Mouse (Mus musculus) kidney, postnatal 14 days (tissue): ENCODE results near the gene 4930563M21Rik.
"Not testable (repeated sequence)": the region's sequence is repeated elsewhere in the genome, so short reads cannot be mapped to it uniquely, and the experiment has no call there.

Source experiments
- DNase-seq: peaks from one replicate; pipeline ENCODE4 v3.0.0; 2022; ENCODE audit warnings: mixed read lengths

The 4930563M21Rik gene

DNA sequence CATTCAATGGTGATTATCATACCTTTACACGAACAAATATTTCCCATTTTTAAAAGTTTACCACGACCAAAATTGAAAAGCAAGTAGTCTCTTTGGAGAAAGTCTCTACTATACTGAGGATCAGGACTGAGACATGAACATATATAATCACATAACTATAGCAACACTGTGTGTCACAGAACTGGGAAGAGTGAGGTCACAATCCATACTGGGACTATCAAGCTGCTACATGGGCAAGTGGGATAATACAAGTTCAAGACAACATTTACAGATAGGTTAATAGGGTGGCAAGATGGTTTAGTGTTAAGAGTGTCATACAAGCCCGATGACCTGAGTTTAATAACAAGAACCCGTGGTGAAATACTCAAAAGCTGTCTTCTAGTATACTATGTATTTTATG, at the start of gene 4930563M21Rik:
4930563M21Rik (minus strand) TSS at position 101 of the 400 bp plus-strand sequence.
- no peak for DNase-seq

DNA sequence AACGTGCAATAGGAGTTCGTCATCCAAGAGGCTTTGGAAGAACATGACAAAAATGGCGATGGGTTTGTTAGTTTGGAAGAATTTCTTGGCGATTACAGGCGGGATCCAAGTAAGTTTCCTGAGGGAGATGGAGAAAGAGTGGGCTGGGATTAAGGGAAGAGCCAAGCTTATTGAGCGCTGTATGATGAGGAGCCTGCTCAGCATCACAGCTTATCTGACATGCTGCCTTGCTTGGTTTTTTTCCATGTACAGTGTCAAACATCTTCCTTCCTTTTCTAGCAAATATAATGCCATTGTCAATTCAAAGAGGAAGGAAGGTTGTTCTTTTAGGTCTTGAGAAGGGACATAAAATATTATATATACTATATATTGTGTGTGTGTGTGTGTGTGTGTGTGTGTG, 45.8 kb upstream of the 4930563M21Rik start:
- DNase-seq, result no peak

DNA sequence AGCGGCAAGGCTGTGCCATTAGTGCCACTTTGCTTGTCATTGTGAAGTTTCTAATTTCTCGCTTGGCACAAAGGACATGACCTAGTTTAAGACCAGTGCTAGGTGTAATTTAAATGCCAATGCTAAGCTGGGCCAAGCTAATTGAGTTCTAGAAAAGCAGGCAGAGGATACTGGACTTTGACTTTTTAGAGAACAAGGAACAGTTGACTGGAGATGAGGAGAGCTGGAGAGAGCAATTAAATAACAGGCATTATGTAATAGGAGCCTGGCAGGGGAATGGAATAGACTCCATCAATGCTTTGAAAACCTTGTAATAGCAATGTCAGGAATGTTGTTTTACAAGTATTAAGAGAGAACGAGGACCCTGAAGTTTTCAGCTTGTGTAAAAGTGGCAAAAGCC, 43.4 kb upstream of the 4930563M21Rik start:
- DNase-seq, result peak; percentile 27

DNA sequence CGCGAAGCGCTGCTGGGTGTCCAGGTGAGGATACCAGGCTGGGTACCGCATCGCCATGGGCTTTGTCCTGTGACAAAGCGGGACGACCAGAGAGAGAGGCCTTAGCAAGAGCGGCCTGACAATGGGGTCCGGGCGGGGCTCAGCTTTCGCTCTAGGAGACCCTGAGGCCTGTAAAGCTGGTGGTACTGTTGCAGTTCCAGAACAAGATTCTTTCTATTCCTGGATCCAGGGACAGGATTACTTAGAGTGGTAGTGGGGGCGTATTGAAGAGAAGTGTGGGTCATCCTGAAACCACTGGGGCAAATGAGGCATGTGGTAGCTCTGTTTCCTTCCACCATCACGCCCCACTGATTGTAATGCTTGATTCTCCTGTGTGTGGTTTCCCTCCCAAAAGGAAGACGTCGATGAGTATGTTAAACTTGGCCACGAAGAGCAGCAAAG, 31.9 kb upstream of the 4930563M21Rik start:
- DNase-seq, result no peak

DNA sequence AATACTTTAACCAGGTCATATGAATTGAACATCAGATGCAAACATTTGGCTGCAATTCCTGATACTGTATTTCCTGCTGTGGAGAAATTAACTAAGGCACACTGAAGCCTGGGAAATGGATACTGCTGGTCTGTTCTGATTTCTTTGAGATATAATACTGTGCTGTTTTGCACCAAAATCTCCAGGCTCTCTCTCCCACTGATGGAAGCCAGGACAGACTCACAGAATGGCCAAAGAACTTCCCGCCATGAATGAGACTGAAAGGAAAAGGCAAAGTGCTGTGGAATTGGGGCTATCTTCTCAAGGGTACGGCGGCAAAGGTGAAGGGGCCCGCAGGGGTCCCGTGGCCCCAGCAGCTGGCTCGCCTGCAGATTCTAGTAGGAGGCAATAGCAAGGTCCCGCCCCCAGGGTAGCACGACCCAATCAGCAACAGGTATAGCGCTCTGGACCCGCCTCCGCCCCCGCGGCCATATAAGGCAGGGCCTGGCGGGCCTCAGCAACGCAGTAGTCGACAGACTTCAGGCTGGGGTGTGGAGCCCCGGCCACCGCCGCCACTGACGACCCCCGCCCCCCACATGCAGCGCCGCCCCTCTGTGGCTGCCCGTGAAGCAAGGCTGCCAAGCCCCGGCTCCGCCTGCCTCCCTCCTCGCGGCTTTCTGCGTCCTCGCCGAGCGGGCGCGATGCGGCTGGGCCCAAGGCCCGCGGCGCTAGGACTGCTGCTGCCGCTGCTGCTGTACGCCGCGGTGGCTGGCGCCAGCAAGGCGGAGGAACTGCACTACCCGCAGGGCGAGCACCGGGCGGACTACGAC, 31.2 kb upstream of the 4930563M21Rik start, which contains the start of gene Rcn2:
Rcn2 (plus strand) TSS at position 474 of the 809 bp plus-strand sequence.
- peak; percentile 96 for DNase-seq

DNA sequence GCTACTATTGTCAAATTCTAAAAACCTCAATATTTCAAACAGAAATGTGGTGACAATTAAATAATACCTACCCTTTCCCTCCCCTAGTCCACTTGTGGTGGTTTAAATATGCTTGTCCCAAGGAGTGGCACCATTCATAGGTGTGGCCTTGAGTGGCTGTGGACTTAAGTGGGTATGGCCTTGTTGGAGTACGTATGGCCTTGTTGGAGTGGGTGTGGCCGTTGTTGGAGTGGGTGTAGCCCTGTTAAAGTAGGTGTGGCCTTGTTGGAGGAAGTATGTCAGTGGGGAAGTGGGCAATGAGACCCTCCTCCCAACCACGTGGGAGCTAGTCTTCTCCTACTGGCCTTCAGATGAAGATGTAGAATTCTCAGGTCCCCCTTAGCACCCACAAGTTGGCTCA, 21.9 kb upstream of the 4930563M21Rik start:
- no peak for DNase-seq

DNA sequence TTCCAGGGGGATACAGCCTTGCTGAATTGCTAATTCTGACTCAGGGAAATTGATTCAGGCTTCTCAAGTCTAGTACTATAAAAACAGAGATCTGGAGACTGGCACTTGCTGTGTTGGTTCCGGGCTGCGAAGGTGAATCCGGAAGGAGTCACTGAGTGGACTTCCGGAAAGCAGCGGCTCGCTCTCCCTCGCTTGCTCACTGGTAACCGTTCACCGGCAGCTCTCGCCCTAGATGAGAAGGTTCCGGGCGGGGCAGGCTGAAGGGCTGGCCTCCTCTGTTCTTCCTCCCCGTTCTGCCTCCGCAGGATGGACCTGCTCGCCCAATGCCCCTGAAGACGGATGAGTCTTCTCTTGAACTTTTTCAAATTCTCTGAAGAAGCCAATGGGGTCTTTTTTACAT, 16.9 kb upstream of the 4930563M21Rik start:
- DNase-seq, result no peak

DNA sequence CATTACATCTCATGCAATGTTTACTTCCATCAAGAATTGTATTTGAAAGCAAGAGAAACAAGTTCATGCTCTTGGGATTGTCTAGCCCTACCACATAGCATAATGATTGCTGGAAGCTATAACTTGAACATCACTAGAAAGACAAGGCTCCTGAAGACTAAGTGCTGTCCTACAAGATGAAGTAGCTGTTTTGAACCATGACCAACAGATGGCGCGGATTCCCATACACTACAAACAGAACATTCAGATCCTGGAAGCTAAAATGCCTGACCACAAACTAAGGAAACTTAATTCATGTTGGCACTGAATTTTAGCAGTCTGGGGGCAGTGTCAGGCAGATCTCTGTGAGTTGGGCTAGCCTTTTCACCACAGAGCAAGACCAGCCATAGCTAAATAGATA, 14.4 kb upstream of the 4930563M21Rik start:
- no peak for DNase-seq

DNA sequence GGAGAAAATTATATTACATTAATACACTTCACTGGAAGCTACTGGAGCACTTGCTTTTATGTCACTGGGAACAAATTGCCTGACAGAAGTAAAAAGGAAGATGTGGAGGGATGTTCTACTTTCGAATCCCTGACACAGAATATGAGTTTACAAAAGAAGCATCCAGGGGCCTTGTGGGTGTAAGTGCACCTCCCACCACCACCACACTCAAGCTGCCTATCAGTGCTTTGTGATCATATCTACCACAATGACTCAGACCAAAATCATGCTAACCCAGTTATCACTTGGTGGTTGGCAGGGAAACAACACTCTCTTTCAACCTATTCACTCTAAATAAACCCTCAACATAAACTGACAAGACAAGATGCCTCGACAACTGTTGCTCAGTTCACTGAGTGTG, 5.7 kb downstream of the 4930563M21Rik start:
- not testable (repeated sequence) for DNase-seq

DNA sequence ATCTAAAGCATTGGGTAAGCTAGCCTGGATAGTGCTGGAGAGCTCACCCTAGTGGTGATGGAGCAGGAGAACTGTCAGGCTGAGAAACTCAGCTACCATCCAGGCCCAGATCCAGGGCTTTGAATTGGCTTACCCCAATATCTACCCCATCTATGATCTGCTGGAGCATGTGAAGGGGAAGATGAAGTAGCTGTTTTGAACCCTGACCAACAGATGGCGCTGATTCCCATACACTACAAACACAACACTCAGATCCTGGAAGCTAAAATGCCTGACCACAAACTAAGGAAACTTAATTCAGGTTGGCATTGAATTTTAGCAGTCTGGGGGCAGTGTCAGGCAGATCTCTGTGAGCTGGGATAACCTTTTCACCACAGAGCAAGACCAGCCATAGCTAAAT, 63.5 kb downstream of the 4930563M21Rik start:
- DNase-seq, result peak; percentile 14

DNA sequence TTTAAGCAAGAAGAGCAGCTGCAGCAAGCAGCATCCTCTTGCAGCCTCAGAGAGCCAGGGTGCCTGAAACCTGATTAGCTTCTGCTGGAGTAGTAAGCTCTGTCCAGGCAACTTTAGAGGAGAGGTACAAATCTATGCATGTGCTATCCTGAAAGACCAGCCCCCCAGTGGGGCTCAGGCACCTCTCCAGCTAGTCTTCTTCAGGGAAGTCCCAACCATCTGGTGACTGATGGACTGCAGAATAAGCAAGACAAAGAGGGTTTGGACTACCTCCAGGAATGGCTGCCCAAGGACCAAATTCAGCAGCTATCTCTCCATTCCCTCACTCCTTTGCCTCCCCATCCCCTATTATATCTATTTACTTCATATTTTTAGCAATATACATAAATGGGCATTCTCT, 69.0 kb downstream of the 4930563M21Rik start:
- DNase-seq, result no peak

DNA sequence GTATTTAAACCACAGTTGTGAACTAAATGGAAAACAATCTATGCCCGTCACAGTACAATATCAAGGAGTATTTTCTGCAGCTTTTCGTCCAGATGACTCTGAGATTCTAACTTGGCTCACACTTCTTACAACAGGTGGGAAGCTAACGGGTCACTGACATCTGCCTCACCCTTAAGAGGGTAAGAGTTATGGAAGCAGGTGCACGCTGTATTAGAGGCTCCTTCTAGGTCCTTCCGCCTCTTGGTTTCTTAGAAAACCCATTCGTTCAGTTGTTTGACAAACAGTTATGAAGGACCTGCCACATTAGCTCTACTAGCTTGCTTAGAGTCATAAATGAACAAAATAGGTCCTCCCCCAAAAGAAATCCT, 71.7 kb downstream of the 4930563M21Rik start:
- DNase-seq, result no peak

DNA sequence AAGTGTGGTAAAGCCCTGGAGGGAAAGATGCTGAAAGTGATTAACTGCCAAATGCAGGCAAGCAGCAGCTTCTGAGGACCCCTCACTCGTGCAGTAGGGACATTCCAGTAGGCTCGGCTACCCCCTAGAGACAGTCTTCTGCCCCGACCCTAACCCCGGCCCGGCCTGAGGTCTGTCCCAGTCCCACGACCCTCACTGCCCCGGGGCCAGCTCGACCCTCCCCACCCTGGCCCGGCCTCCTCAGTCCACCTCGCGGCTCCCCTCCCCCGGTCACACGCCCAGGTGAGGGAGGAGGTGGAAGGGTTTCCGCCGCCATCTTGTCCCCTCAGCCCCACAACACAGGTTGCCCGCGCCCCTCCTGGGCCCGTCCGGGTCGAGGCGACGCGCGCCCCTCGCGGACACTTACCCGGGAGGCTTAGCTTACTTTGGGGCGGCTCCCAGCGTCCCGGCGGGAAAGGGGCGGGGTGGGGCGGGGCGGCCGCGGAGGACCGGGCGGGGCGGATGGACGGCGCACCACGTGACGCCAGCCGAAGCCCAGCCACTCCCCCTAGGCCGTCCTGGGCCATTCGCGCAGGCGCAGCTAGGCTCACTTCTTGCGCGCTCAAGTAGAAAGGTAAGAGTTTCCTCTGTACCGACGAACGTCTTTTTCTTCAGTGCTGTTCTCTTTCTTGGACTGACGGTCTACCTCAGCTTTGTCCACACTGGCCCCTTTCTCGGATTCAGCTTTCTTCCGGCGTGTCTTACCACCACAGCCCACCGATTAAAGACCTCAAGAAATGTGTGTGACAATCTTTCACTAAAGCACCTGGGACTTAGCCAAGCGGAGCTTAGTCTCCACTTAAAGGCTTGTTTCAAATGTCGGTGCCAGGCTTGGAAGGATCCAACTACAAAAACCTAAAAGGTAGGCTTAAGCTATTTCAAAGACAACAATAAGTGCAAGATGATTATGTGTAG, 72.4 kb downstream of the 4930563M21Rik start, which contains the start of gene Scaper:
Scaper (minus strand) TSS at position 456 of the 954 bp plus-strand sequence.
- peak; percentile 95 for DNase-seq

DNA sequence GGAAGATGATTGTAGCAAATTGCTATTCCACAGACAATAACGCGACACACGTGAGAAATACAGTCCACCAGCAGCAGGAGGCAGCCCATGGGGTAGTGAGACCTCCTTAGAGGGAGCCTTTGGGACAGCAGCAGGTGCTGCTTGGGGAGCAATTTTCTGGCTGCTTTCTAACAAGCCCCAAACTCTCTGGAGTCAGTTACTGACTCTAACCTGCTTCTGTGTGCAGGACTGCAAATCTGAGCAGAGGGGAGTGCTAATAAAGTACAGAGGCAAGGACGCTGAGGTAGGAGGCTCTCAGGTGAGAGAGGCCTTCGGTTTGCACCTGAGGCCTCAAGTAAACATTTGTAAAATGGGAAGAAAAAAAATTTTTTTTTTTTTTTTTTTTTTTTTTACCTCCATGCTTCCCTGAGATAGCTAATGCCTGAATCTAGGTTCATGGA, 73.1 kb downstream of the 4930563M21Rik start:
- DNase-seq, result peak; percentile 5

DNA sequence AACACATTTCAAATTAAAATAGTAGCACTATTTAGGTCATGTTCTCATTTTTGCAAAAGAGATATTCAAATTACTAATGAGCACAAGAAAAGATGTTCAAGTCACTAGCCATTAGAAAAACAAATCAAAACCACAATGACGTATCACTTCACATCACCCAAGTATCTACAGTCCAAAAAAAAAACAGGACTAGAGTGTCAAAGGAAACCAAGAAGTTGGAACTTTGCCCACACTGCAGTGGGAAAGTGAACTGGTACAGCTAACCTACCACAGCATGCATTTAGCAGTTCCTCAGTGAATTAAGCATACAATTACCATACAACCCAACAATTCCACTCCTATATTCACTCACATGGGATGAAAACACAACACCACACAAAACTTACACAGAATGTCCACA, 77.9 kb downstream of the 4930563M21Rik start:
- DNase-seq, result no peak

DNA sequence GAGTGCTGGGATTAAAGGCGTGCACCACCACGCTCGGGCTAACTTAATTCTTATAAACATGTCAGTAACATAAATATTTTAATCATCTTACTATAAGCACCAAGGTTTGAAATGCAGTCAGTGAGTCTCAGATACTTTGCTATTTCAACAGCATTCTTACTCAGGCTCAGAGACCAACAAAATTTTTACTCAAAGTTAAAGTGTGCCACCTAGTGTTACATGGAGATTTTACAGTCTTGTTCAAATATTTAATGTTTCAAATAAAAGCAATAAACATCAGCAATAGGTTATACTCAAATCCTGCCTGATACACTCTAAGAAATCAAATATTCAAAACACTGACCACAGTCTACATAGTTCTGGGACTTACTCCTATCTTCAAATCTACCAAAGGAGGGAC, 91.8 kb downstream of the 4930563M21Rik start:
- DNase-seq, result peak; percentile 3

DNA sequence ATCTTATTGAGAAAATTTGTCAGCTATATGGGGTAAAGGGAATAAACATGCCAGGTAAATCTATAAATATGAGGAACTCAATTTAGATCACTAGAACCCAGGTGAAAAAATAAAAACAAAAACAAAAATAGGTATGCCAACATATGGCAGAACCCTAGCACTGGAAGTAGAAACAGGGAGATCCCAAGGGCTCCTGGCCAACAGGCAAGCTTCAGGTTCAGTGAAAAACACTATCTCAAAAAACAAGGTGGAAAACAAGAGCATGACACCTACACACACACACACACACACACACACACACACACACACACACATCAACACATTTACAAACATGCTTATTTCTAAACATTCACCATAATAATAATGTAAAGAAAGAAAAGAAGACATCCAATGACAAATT, 93.6 kb downstream of the 4930563M21Rik start:
- DNase-seq, result no peak
